Comparison of ENCODE assay signal across 9 mouse cellular contexts in genomic region chr4:148871751-148872334, GRCm38 (mm10).
DNase-seq lines count a peak whose midpoint lies in the region; ATAC-seq lines count a peak whose summit lies in the region.
"Had no signal": no experiment of that assay in that cellular context is flagged by ENCODE, and none has a peak within 500 bp of the region (broad histone marks: within the 10 kb centered on the region; RNA-seq: fewer than 3 reads in every experiment).

No protein-coding gene starts in this region.

- WGBS in embryonic facial prominence, embryonic 15.5 days: 10% methylated on average over 10 of the region's 10 CpGs

- peak overlapping the region; percentile 38 for H3K4me2 ChIP-seq in embryonic facial prominence, embryonic 15.5 days (replicated peaks)

- H3K27me3 ChIP-seq in embryonic facial prominence, embryonic 15.5 days: peaks cover 70% of the 10 kb centered on the region

- intact Hi-C loops in heart, postnatal 10 days (cut with DNase I): no loop called here

- H3K36me3 ChIP-seq in embryonic facial prominence, embryonic 15.5 days: no peaks in the 10 kb centered on the region

- peaks cover 46% of the 10 kb centered on the region for H3K4me1 ChIP-seq in embryonic facial prominence, embryonic 15.5 days

- H3K9me3 ChIP-seq in embryonic facial prominence, embryonic 15.5 days (replicated peaks): no peaks in the 10 kb centered on the region

- DNase-seq in NIH3T3 (ENCODE audit: low read depth): peak; percentile 89
- DNase-seq in adrenal gland, postnatal 36 days: peak; percentile 87 to 90
- peak; percentile 74 to 86 for DNase-seq in heart, postnatal 10 days
- DNase-seq in layer of hippocampus, postnatal 36 days: peak; percentile 18 to 40
- DNase-seq in ovary, postnatal 36 days (ENCODE audit: low spot score): peak; percentile 70
- DNase-seq in urinary bladder, postnatal 14 days (ENCODE audit: low spot score): no peak

- H3K4me3 ChIP-seq in embryonic facial prominence, embryonic 15.5 days (replicated peaks): no peak overlapping the region

- peak; percentile 85; the same call in 1 of the 2 replicates for ATAC-seq in embryonic facial prominence, embryonic 15.5 days (ENCODE audit: insufficient number of reproducible peaks, low FRiP score, low TSS enrichment, low read depth)
- no peak for ATAC-seq in inflammation-experienced regulatory T-cells, adult 6 months

- H3K27ac ChIP-seq in embryonic facial prominence, embryonic 15.5 days (replicated peaks): peak overlapping the region; percentile 45; the same call in 1 of the 2 replicates
- H3K27ac ChIP-seq: liver, embryonic 14.5 days had no signal

- H3K9ac ChIP-seq in embryonic facial prominence, embryonic 15.5 days: no peak overlapping the region
- H3K9ac ChIP-seq: liver, embryonic 14.5 days had no signal
